Mouse (Mus musculus) kidney, adult 2 months (tissue): ENCODE measurements around the gene Isg15. TPM values are rescaled to one million over a fixed set of nuclear protein-coding genes. Genes with fewer than 3 reads are reported as not detected.

Experiments
- DNase-seq: peaks from one replicate; pipeline ENCODE4 v3.0.0; 2021
- H3K27ac ChIP-seq: fragments of 200-500 bp; 2 replicates; pipeline ENCODE4 v1.5.1; 2012; ENCODE audit warnings: low read depth, low read length, control low read depth, inconsistent platforms; ENCODE audit not compliant: insufficient read depth
- H3K27me3 ChIP-seq: fragments of 200-500 bp; replicated peaks from 2 replicates; pipeline ENCODE4 v1.6.1; 2012; ENCODE audit warnings: mild to moderate bottlenecking, moderate library complexity, low read length, inconsistent platforms; ENCODE audit not compliant: control insufficient read depth, insufficient read depth
- H3K36me3 ChIP-seq: fragments of 200-500 bp; 2 replicates; pipeline ENCODE4 v1.6.1; 2012; ENCODE audit warnings: mild to moderate bottlenecking, moderate library complexity, low read length, inconsistent platforms; ENCODE audit not compliant: control insufficient read depth, insufficient read depth
- H3K4me1 ChIP-seq: fragments of 200-500 bp; 2 replicates; pipeline ENCODE4 v1.6.1; 2011; ENCODE audit warnings: low read length; ENCODE audit not compliant: control insufficient read depth, insufficient read depth
- H3K4me3 ChIP-seq: fragments of 200-500 bp; 2 replicates; pipeline ENCODE4 v1.5.1; 2011; ENCODE audit warnings: mild to moderate bottlenecking, low read depth, low read length, control low read depth; ENCODE audit not compliant: insufficient read depth
- CTCF ChIP-seq: fragments of 200-500 bp; conservative IDR thresholded peaks from 2 replicates; pipeline ENCODE4 v1.5.1; 2011; ENCODE audit warnings: low read depth, mild to moderate bottlenecking, control low read depth, low read length, moderate library complexity, mixed read lengths; ENCODE audit not compliant: insufficient read depth, insufficient read length
- POLR2A ChIP-seq: fragments of 200-500 bp; IDR thresholded peaks from one replicate; pipeline ENCODE4 v1.6.1; 2011; ENCODE audit warnings: low read depth, low read length, control low read depth
- WGBS: fragments of 180-500 bp; shearing (Covaris S2); methylation state at CpG from one replicate; pipeline ENCODE4 v1.1.7; 2018; 5-methylcytosine and 5-hydroxymethylcytosine counted together
- polyA plus RNA-seq: library from polyadenylated mRNA; depleted of rRNA; stranded (reverse); fragments of >200 nt; gene quantifications from 2 replicates; pipeline ENCODE4 v1.2.3, GENCODE M21; 2012

Gene Isg15
- polyA plus RNA-seq, 1 experiment: 17.8 TPM

- peak; percentile 24 for DNase-seq
- Histone ChIP-seq H3K27ac (no peak overlapping the region), H3K36me3 (no peaks in the 10 kb centered on the region), H3K27me3 (no peaks in the 10 kb centered on the region), H3K4me1 (no peaks in the 10 kb centered on the region), H3K4me3 (peak overlapping the region; percentile 75)
- no peak for TF ChIP-seq CTCF
- TF ChIP-seq POLR2A: no peak
- 16% methylated on average over 17 of the region's 17 CpGs for WGBS
Observed at GRCm38 (mm10) chr4:156234021-156234501, 33.4 kb upstream of the Isg15 start.

- DNase-seq: peak; percentile 14
- Histone ChIP-seq H3K27me3 (no peaks in the 10 kb centered on the region), H3K4me3 (no peak overlapping the region; the same call in 1 of the 2 replicates), H3K4me1 (no peaks in the 10 kb centered on the region), H3K27ac (no peak overlapping the region), H3K36me3 (no peaks in the 10 kb centered on the region)
- TF ChIP-seq CTCF (no peak), POLR2A (no peak)
- 34% methylated on average over 12 of the region's 12 CpGs for WGBS
Observed at GRCm38 (mm10) chr4:156228393-156229024, 27.9 kb upstream of the Isg15 start.

GRCm38 (mm10) chr4:156227752-156228392 is 27.3 kb upstream of the Isg15 start:
- 47% methylated on average over 18 of the region's 18 CpGs for WGBS
- H3K27ac ChIP-seq: no peak overlapping the region
- DNase-seq: peak; percentile 35
- no peak for TF ChIP-seq POLR2A
- no peak for TF ChIP-seq CTCF
- no peaks in the 10 kb centered on the region for H3K4me1 ChIP-seq
- H3K27me3 ChIP-seq: no peaks in the 10 kb centered on the region
- no peaks in the 10 kb centered on the region for H3K36me3 ChIP-seq
- peak overlapping the region; percentile 15; the same call in 1 of the 2 replicates for H3K4me3 ChIP-seq

GRCm38 (mm10) chr4:156224276-156224675 is 23.7 kb upstream of the Isg15 start:
- H3K27me3 ChIP-seq: no peaks in the 10 kb centered on the region
- WGBS: 78% methylated on average over 2 of the region's 2 CpGs
- H3K36me3 ChIP-seq: no peaks in the 10 kb centered on the region
- no peak overlapping the region for H3K27ac ChIP-seq
- DNase-seq: no peak
- no peaks in the 10 kb centered on the region for H3K4me1 ChIP-seq
- H3K4me3 ChIP-seq: no peak overlapping the region
- TF ChIP-seq CTCF: no peak
- TF ChIP-seq POLR2A: no peak

GRCm38 (mm10) chr4:156219936-156220335 is 19.3 kb upstream of the Isg15 start:
- TF ChIP-seq POLR2A (no peak), CTCF (no peak)
- no peaks in the 10 kb centered on the region for H3K36me3 ChIP-seq
- no peak overlapping the region for H3K4me3 ChIP-seq
- DNase-seq: no peak
- no peaks in the 10 kb centered on the region for H3K27me3 ChIP-seq
- no peaks in the 10 kb centered on the region for H3K4me1 ChIP-seq
- WGBS: 88% methylated on average over 11 of the region's 11 CpGs
- no peak overlapping the region for H3K27ac ChIP-seq

DNA sequence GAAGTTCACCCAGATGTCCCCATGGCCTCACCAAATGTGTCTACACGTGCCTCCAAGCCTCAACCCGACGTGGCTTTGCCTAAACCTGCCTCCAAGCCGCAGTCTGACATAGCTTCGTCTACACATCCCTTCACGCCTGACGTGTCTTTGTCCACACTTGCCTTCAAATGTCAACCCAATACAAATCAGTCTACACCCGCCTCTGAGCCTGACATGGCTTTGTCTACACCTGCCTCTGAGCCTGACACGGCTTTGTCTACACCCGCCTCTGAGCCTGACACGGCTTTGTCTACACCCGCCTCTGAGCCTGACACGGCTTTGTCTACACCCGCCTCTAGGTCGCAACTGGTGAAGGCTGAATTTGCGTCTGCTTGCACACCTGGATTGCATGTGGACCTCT is 17.2 kb upstream of the Isg15 start:
- H3K36me3 ChIP-seq: no peaks in the 10 kb centered on the region
- TF ChIP-seq CTCF (no peak), POLR2A (no peak)
- no peaks in the 10 kb centered on the region for H3K4me1 ChIP-seq
- no peak for DNase-seq
- H3K27me3 ChIP-seq: no peaks in the 10 kb centered on the region
- WGBS: 88% methylated on average over 16 of the region's 16 CpGs
- no peak overlapping the region for H3K4me3 ChIP-seq
- no peak overlapping the region for H3K27ac ChIP-seq

- DNase-seq: no peak
- TF ChIP-seq CTCF: no peak
- TF ChIP-seq POLR2A: no peak
- H3K4me1 ChIP-seq: no peaks in the 10 kb centered on the region
- no peaks in the 10 kb centered on the region for H3K27me3 ChIP-seq
- no peak overlapping the region for H3K27ac ChIP-seq
- 81% methylated on average over 16 of the region's 16 CpGs for WGBS
- no peaks in the 10 kb centered on the region for H3K36me3 ChIP-seq
- no peak overlapping the region for H3K4me3 ChIP-seq
Observed at GRCm38 (mm10) chr4:156217022-156217669, 16.5 kb upstream of the Isg15 start.
